Mouse (Mus musculus) CD8-positive naive resting alpha-beta T cell, adult 2 months (primary cell): ENCODE measurements around the gene Cd9.

Experiments
- DNase-seq, 2 experiments: peaks; one replicate each; pipeline ENCODE4 v3.0.0; 2022; ENCODE audit warnings: low read depth in 2 of 2, low spot score in 2 of 2

Gene Cd9

DNA sequence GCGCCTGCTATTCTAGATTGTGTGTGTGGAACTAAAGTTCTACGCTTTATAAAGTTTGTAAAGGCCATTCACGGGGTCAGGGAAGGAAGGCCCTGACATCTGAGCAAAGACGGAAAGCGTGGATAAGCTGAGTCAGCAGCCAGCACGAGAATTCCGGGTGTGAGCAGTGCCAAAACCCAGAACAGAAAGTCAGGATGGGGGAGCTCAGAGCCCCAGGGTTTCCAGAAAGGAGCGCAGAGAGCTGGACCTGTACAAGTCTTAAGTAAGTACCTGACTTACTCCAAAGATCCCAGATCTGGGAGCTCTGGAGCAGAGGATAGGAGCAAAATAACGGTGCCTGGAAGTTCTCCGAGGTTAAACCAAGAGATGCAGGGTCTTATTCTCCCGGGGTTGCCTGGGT, 84.0 kb downstream of the Cd9 start:
- no peak for DNase-seq
